Comparison of ENCODE assay signal across 8 mouse cellular contexts in genomic region chr15:61395296-61395826, GRCm38 (mm10).
A peak's percentile ranks its signal among the peaks of the same experiment; 100 is the strongest.
DNase-seq lines count a peak whose midpoint lies in the region; ATAC-seq lines count a peak whose summit lies in the region.

No protein-coding gene starts in this region.

- ATAC-seq in erythroid progenitor cell, adult 5-6 weeks (replicated peaks; ENCODE audit: low FRiP score, poor library complexity, severe bottlenecking), result no peak
- ATAC-seq in erythroblast, adult 5-6 weeks (replicated peaks; ENCODE audit: low FRiP score, poor library complexity, severe bottlenecking), result no peak

- DNase-seq in 416B (ENCODE audit: low read depth), result peak; percentile 28
- DNase-seq in adrenal gland, postnatal 36 days, result peak; percentile 41 to 50
- DNase-seq in heart, adult 9 months (ENCODE audit: low spot score in 2 of 2), result peak; percentile 23 to 66
- DNase-seq in kidney, adult 8-10 months, result peak; percentile 18 to 25
- DNase-seq in lung, postnatal 10 days, result peak; percentile 68
- DNase-seq in yolk sac, embryonic 10.5 days (ENCODE audit: low spot score), result peak; percentile 15

Comparison
In these comparisons a context has a peak if more than half of its experiments do, and no peak if none do; other contexts are left out.
1. DNase-seq: peak in every context shown above with its lines; median percentile 68 in lung, postnatal 10 days; 46 in adrenal gland, postnatal 36 days; 44 in heart, adult 9 months; 28 in 416B; 22 in kidney, adult 8-10 months; 15 in yolk sac, embryonic 10.5 days.